Mouse (Mus musculus) kidney, embryonic 15.5 days (tissue): ENCODE data around the gene Nanos3. TPM values are rescaled to one million over a fixed set of nuclear protein-coding genes. Genes with fewer than 3 reads are reported as not detected.

Experiments used
- ATAC-seq: fragments of 200-750 bp; cut with Nextera tagmentation; replicated peaks from 2 replicates; pipeline ENCODE4 v1.8.0; 2017; ENCODE audit warnings: moderate TSS enrichment; ENCODE audit not compliant: low FRiP score
- H3K27ac ChIP-seq: fragments of 300-500 bp; sonication (generic); 2 replicates; pipeline ENCODE4 v1.5.1; 2015; ENCODE audit warnings: mild to moderate bottlenecking, inconsistent platforms
- H3K27me3 ChIP-seq: fragments of 300-500 bp; sonication (generic); 2 replicates; pipeline ENCODE4 v1.6.1; 2015; ENCODE audit warnings: inconsistent platforms
- H3K36me3 ChIP-seq: fragments of 300-500 bp; sonication (generic); 2 replicates; pipeline ENCODE4 v1.6.1; 2015; ENCODE audit warnings: inconsistent platforms
- H3K4me1 ChIP-seq: fragments of 300-500 bp; sonication (generic); 2 replicates; pipeline ENCODE4 v1.6.1; 2015; ENCODE audit warnings: inconsistent platforms
- H3K4me2 ChIP-seq: fragments of 300-500 bp; sonication (generic); 2 replicates; pipeline ENCODE4 v1.6.1; 2015; ENCODE audit warnings: moderate library complexity, mild to moderate bottlenecking, inconsistent platforms
- H3K4me3 ChIP-seq: fragments of 300-500 bp; sonication (generic); replicated peaks from 2 replicates; pipeline ENCODE4 v1.5.1; 2015; ENCODE audit warnings: mild to moderate bottlenecking, inconsistent platforms
- H3K9ac ChIP-seq: fragments of 300-500 bp; sonication (generic); 2 replicates; pipeline ENCODE4 v1.6.1; 2015; ENCODE audit warnings: mild to moderate bottlenecking, inconsistent platforms
- H3K9me3 ChIP-seq: fragments of 300-500 bp; sonication (generic); replicated peaks from 2 replicates; pipeline ENCODE4 v1.6.1; 2016; ENCODE audit warnings: inconsistent platforms
- WGBS: fragments of 180-500 bp; shearing (Covaris S2); methylation state at CpG from one replicate; pipeline ENCODE4 v1.1.7; 2015; ENCODE audit warnings: mixed read lengths; 5-methylcytosine and 5-hydroxymethylcytosine counted together
- polyA plus RNA-seq: library from polyadenylated mRNA; unstranded; fragments of >200 nt; fragmentation: Nextera tagmentation; extraction: Ambion mirVana; gene quantifications from 2 replicates; pipeline ENCODE4 v1.2.1, GENCODE M21; 2015

The Nanos3 gene
- polyA plus RNA-seq, 1 experiment from 2014 or later: 4.7 TPM

DNA sequence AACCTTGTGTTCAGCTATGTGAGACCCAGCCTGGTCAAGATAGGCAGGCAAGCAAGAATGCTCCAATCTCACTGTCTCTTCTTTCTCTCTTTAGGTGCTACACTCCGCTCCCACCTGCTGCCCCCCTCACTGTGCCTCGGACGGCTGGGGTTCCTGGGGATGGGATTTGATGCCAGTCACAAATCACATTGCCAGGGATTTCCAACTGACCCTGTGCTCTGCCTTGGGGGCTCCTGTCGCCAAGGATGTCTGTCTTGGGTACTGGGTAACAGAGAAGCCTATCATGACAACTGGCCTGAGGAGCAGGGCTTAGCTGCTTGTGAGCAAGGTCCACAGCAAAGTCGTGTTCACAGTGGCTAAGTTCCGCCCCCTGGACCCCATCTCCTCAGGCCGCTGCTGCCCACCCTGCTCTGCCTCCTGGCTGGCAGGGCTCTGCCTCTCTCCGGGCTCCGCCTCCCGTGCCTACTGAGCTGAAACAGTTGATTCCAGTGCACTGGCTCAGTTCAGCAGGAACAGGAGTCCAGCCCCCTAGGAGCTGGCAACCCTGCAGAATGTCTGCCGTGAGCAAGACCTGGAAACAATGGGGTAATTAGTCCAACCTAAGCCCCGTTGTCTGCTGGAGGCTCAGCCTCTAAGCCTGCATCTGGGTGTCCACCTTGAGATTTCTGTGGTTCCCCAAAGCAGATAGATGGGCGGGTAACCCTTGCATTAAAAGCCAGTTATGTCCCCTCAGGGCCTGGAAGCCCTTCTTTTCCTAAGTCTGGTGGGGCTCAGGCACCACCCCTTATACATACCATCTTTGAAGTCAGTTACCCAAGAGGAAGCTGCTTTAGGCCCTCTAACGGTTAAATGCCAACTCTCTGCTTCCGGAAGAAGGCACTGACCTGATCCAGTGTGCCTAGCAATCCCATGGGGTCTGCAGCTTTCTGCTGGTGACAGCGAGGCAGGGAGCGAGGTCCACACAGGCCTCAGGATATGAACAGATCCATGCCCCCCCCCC lies 23.7 kb upstream of the Nanos3 start:
- peak overlapping the region; percentile 92 for H3K27ac ChIP-seq
- H3K9ac ChIP-seq: 0 out of 2 replicates have a peak overlapping the region, but pooled peaks have one; percentile 22
- H3K27me3 ChIP-seq: no peaks in the 10 kb centered on the region
- H3K4me1 ChIP-seq: peaks cover 51% of the 10 kb centered on the region
- peak; percentile 79 for ATAC-seq
- no peak overlapping the region for H3K4me3 ChIP-seq
- WGBS: 34% methylated on average over 17 of the region's 17 CpGs
- H3K4me2 ChIP-seq: peak overlapping the region; percentile 26
- H3K9me3 ChIP-seq: no peaks in the 10 kb centered on the region
- peaks cover 68% of the 10 kb centered on the region for H3K36me3 ChIP-seq

DNA sequence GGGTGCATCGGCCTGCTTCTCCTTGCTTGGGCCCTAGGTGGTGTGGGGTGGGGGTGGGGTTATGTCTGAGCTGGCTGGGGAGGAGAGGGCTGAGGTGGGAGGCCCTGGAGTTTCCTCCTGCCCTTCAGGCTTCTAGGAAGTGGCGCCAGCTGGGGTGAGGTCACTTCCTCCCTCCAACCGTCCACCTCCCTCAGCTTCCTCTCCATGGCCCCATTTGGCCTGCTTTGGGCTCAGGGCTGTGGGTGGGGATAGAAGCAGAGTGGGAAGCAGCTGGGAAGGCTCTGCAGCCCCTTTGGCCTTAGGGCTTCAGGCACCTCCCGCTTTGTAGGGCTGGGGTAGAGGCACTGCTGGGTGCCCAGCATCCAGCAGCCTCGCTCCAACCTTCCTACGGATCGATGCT lies 22.8 kb upstream of the Nanos3 start:
- Histone ChIP-seq H3K27me3 (no peaks in the 10 kb centered on the region), H3K27ac (peak overlapping the region; percentile 92), H3K9me3 (no peaks in the 10 kb centered on the region), H3K4me1 (peaks cover 60% of the 10 kb centered on the region), H3K9ac (peak overlapping the region; percentile 22; the same call in 1 of the 2 replicates), H3K36me3 (peaks cover 59% of the 10 kb centered on the region), H3K4me2 (peak overlapping the region; percentile 26; the same call in 1 of the 2 replicates), H3K4me3 (no peak overlapping the region)
- 39% methylated on average over 7 of the region's 7 CpGs for WGBS
- 0 out of 2 replicates have a peak, but pooled peaks have one; percentile 10 for ATAC-seq

DNA sequence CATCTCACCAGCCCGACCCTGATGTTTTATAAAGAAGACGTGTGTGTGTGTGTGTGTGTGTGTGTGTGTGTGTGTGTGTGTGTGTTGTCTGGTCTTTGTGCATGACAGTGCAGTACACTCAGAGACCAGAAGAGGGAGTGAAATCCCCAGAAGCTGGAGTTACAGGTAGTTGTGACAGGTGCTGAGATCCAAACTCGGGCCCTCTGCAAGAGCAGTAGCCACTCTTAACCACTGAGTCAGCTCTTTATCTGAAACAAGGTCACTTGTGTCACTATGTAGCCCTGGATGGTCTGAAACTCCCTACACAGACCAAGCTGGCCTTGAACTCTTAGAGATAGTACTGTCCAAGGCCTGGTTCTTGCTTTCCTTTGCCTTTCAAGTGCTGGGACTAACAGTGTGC lies 21.6 kb upstream of the Nanos3 start:
- Histone ChIP-seq H3K4me1 (peaks cover 71% of the 10 kb centered on the region), H3K4me3 (no peak overlapping the region), H3K9ac (no peak overlapping the region), H3K27ac (peak overlapping the region; percentile 92; the same call in 1 of the 2 replicates), H3K4me2 (no peak overlapping the region), H3K9me3 (no peaks in the 10 kb centered on the region), H3K27me3 (no peaks in the 10 kb centered on the region), H3K36me3 (peaks cover 47% of the 10 kb centered on the region)
- ATAC-seq: no peak
- 92% methylated on average over 3 of the region's 3 CpGs for WGBS

DNA sequence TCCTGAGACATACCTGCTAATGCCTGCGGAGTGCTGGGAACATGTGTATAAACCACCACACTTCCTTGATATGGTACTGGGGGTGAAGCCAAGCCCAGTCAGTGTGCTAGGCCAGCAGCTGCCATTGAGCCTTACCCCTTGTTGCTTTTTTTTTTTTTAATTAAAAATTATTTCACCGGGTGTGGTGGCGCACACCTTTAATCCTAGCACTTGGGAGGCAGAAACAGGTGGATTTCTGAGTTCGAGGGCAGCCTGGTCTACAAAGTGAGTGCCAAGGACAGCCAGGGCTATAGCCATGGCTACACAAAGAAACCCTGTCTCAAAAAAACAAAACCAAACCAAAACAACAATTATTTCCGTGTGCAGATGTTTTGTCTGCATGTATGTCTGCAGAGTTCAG lies 20.1 kb upstream of the Nanos3 start:
- H3K27me3 ChIP-seq: no peaks in the 10 kb centered on the region
- ATAC-seq: no peak
- H3K9ac ChIP-seq: no peak overlapping the region
- H3K4me2 ChIP-seq: no peak overlapping the region
- H3K4me3 ChIP-seq: no peak overlapping the region
- H3K4me1 ChIP-seq: peaks cover 81% of the 10 kb centered on the region
- no peak overlapping the region for H3K27ac ChIP-seq
- WGBS: 90% methylated on average over 5 of the region's 5 CpGs
- H3K36me3 ChIP-seq: peaks cover 35% of the 10 kb centered on the region
- no peaks in the 10 kb centered on the region for H3K9me3 ChIP-seq

DNA sequence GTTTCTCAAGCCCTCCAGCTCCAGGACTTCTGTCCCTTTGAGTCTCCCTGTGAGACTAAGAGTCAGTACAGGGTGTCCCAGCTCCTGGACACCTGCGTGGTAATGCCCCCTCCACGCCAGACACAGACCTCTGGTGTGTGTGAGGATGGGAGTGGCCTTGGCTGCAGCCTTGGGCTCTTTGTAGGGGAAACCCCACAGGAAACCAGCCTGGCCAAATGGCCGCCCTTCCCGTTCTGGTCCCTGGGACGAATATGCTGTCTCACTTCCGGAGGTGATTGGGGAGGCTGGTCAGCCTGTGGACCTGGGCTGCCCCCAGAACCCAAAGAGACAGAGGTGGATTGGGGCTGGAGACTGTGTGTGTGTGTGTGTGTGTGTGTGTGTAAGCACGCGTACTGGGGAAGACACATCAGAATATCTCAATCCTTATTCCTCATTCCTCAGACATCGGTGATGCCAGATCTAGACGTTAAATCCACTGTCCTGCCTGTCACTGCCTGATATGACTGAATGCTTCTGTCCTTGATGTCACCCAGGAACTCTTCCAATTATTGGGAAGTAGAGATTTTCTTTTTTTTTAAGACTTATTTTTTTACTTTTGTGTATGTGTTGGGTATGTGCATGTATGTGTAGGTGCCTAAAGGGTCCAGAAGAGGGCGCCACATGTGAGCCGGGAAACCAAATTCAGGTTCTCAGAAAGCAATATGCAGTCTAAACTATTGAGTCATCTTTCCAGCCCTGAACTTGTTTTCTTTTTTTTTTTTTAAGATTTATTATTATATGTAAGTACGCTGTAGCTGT lies 19.2 kb upstream of the Nanos3 start:
- WGBS: 41% methylated on average over 13 of the region's 13 CpGs
- H3K36me3 ChIP-seq: peaks cover 26% of the 10 kb centered on the region
- H3K27me3 ChIP-seq: no peaks in the 10 kb centered on the region
- H3K27ac ChIP-seq: peak overlapping the region; percentile 97
- peak overlapping the region; percentile 67 for H3K4me3 ChIP-seq
- peak overlapping the region; percentile 84 for H3K4me2 ChIP-seq
- no peaks in the 10 kb centered on the region for H3K9me3 ChIP-seq
- H3K9ac ChIP-seq: peak overlapping the region; percentile 59
- H3K4me1 ChIP-seq: peaks cover 81% of the 10 kb centered on the region
- 0 out of 2 replicates have a peak, but pooled peaks have one; percentile 4 for ATAC-seq

DNA sequence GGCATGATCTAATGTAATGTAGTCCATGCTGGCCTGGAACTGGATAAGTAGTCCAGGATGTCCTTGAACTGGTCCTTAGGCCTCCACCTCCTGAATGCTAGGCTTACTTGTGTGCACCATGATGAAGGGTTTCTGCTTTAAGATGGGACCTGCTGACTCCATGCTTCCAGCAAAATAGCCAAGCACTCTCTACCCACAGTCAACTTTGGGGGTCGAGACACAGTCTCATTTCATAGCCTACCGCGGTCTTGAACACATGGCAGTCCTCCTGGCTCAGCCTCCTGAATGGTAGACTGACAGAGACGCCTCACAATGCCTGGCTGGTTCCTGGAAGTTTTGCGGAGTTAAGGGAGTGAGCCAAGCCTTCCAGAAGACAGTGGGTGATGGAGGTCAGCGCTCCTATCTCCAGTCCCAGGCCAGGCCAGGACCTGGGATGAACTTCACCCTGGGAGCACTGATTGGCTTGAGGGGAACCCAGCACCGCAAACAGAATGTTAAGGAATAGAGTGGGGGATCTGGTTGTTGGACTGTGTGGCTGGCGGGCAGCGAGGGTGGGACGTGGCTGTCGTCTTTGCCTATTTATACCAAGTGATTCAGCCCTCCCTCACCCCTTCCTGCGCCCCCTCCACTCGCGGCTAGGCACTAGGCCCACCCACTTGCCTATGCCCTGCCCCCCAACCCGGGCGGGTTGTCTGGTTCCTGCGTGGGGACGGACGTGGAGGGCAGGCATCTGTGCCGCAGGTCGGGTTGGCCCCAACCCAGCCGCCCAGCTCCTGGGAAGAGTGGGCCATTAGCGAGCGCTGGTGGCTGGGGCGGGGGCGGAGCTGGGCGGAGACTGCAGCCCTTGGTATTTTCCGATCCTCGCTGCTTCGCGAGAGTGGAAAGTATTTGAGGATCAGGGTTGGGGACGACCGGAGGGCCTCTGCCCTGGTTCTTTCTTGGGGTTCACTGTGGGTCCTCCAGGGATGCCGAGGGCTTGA lies 18.2 kb upstream of the Nanos3 start:
- Histone ChIP-seq H3K4me3 (peak overlapping the region; percentile 67), H3K36me3 (peaks cover 17% of the 10 kb centered on the region), H3K9ac (peak overlapping the region; percentile 59), H3K4me2 (peak overlapping the region; percentile 84), H3K27ac (peak overlapping the region; percentile 97), H3K4me1 (peaks cover 81% of the 10 kb centered on the region), H3K27me3 (no peaks in the 10 kb centered on the region), H3K9me3 (no peaks in the 10 kb centered on the region)
- 9% methylated on average over 34 of the region's 34 CpGs for WGBS
- peak; percentile 41; the same call in 1 of the 2 replicates for ATAC-seq

DNA sequence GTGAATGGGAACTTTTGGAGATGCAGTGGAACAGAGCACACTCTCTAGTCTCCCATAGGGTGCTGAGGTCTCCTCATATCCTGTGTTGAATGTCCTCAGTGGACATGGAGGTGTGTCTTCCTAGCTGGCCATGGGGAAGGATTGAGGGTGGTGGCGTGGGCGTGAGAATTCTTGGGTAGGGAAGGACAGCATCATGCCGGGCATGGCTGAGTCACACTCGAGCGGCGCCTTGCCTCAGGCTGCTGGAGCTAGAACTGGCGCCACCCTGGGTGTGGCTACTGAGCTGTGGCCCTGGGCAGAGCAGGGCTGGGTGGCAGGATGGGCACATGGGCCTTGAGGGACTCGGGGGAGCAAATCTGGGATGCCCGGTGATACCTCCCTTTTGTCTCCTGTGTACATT lies 17.4 kb upstream of the Nanos3 start:
- WGBS: 70% methylated on average over 9 of the region's 9 CpGs
- Histone ChIP-seq H3K9me3 (no peaks in the 10 kb centered on the region), H3K4me3 (peak overlapping the region; percentile 67), H3K4me2 (peak overlapping the region; percentile 84), H3K36me3 (peaks cover 17% of the 10 kb centered on the region), H3K9ac (peak overlapping the region; percentile 72; the same call in 1 of the 2 replicates), H3K27me3 (no peaks in the 10 kb centered on the region), H3K27ac (peak overlapping the region; percentile 97), H3K4me1 (peaks cover 81% of the 10 kb centered on the region)
- no peak for ATAC-seq

DNA sequence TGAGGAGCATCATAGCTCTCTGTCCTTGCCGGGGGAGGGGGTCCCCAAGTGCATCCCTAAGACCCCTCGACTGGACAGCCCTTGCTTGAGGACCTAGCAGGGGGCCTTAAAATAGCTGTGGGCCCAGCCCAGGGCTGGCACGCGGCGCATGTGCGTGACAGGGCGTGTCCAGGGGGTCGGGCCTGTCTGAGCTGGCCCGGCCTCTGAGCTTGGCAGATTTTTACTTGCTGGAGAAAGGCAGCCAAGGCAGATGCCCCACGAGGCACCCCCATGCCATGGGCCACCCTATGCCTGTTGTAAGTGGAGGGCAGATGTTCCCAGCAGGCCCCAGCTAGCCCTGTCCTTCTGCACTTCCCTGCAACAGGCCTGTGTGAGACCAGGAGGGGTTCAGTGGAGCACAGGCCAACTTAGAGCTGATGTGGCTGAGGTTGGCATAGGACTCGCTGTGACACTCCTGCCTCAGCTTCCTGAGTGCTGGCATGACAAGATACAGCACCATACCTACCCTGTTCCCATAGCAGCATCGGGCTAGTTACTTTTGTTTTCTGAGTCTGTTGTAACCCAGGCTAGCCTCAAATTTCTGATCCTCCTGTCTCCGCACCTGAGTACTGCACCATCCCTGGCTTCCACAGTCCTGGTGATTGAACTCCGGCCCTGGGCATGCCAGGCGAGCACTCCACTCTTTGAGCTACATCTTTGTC lies 16.7 kb upstream of the Nanos3 start:
- 44% methylated on average over 15 of the region's 15 CpGs for WGBS
- peak overlapping the region; percentile 67 for H3K4me3 ChIP-seq
- peak overlapping the region; percentile 97 for H3K27ac ChIP-seq
- H3K36me3 ChIP-seq: peaks cover 16% of the 10 kb centered on the region
- peak overlapping the region; percentile 72 for H3K9ac ChIP-seq
- ATAC-seq: no peak
- H3K4me2 ChIP-seq: peak overlapping the region; percentile 84
- no peaks in the 10 kb centered on the region for H3K9me3 ChIP-seq
- H3K4me1 ChIP-seq: peaks cover 81% of the 10 kb centered on the region
- no peaks in the 10 kb centered on the region for H3K27me3 ChIP-seq

DNA sequence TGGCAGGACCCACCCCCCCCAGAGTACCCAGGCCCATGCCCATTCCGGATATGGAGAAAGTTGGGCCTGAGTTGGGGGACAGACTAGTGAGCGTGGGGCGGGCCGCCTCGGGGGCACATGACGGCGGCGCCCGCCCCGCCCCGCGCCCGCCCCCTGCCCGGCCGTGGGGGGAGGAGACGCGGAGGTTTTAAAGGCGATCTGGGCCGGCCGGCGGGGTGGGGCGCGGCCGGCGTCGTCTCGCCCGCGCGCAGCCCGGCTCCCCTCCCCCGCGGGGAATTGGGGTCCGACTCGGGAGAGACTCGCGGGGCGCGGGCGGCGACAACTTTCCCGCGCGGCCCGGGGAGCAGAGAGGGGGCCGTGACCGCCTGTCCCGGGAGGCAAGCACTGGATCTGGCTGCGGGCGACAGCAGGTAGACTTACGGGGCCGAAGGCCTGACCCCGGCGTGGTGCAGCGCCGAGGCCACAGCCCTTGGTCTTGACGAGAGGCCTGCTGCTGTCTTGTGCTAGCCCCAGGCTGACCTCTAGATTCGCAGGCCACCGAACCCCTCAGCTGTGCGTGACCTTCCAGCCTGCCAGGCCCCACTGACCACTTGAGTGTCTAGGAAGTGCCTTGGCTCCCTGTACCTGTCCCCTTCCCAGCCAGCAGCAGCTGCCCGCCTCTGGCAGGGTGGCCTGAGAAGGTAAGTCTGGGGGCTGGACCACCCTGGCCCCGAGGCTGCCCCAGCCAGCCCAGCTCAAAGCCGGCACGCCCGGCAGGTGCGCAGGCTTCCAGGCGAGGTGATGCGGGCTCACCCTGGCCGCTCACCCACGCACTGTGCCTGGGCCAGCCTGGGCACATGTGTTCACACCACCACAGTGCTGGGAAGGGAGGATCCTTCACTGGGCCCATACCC lies 15.9 kb upstream of the Nanos3 start:
- Histone ChIP-seq H3K27me3 (no peaks in the 10 kb centered on the region), H3K4me2 (peak overlapping the region; percentile 84), H3K4me3 (peak overlapping the region; percentile 67), H3K9ac (peak overlapping the region; percentile 72), H3K9me3 (no peaks in the 10 kb centered on the region), H3K4me1 (peaks cover 81% of the 10 kb centered on the region), H3K27ac (peak overlapping the region; percentile 97), H3K36me3 (peaks cover 11% of the 10 kb centered on the region)
- WGBS: 3% methylated on average over 50 of the region's 70 CpGs
- ATAC-seq: peak; percentile 33

DNA sequence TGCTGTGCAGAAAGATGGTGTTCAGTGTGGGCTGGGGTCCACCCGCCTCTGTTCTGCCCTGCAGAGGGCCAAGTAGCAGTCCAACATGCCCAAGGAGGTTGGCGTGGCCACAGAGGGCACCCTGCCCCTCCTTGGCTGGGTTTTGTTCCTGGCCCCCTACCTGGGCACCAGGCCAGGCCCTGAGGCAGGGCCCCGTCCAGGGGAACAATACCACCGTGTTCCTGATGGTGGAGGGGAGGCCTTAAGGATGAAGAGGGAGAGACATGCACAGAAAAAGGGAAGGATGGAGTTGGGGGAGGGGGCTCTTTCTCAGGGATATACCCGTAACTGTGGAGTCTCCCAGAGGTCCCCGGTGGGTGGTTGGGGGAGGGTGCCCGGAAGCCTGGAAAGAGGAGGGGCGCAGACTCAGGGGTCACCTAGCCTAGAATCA lies 15.1 kb upstream of the Nanos3 start:
- no peak; the same call in 1 of the 2 replicates for ATAC-seq
- Histone ChIP-seq H3K36me3 (peaks cover 5% of the 10 kb centered on the region; the same call in 1 of the 2 replicates), H3K9me3 (no peaks in the 10 kb centered on the region), H3K4me2 (peak overlapping the region; percentile 84), H3K4me1 (peaks cover 80% of the 10 kb centered on the region), H3K9ac (peak overlapping the region; percentile 72), H3K4me3 (peak overlapping the region; percentile 67), H3K27ac (peak overlapping the region; percentile 97), H3K27me3 (no peaks in the 10 kb centered on the region)
- WGBS: 20% methylated on average over 8 of the region's 8 CpGs
